Mouse (Mus musculus): ENCODE results near the gene Vac14.
A peak's percentile ranks its signal among the peaks of the same experiment; 100 is the strongest.

Vac14 gene

GRCm38 (mm10) chr8:110694226-110694625 is 75.8 kb downstream of the Vac14 start:
- DNase-seq, result no peak

- no peak for DNase-seq
Observed at GRCm38 (mm10) chr8:110694826-110695225, 76.4 kb downstream of the Vac14 start.

GRCm38 (mm10) chr8:110695431-110695830 is 77.0 kb downstream of the Vac14 start:
- DNase-seq, result no peak

GRCm38 (mm10) chr8:110696051-110696450 is 77.7 kb downstream of the Vac14 start:
- no peak for DNase-seq

GRCm38 (mm10) chr8:110697571-110697970 is 79.2 kb downstream of the Vac14 start:
- DNase-seq, result no peak

- no peak for DNase-seq
Observed at GRCm38 (mm10) chr8:110698098-110698497, 79.7 kb downstream of the Vac14 start.

- no peak for DNase-seq
Observed at GRCm38 (mm10) chr8:110699501-110699900, 81.1 kb downstream of the Vac14 start.

- no peak for DNase-seq
Observed at GRCm38 (mm10) chr8:110700561-110700960, 82.2 kb downstream of the Vac14 start.

GRCm38 (mm10) chr8:110702636-110703459 is 84.5 kb downstream of the Vac14 start:
- no peak for DNase-seq

GRCm38 (mm10) chr8:110703460-110704061 is 85.2 kb downstream of the Vac14 start:
- DNase-seq, result no peak

GRCm38 (mm10) chr8:110704103-110704502 is 85.7 kb downstream of the Vac14 start:
- no peak for DNase-seq

- DNase-seq, result no peak
Observed at GRCm38 (mm10) chr8:110705391-110706287, 87.3 kb downstream of the Vac14 start.

- DNase-seq, result no peak
Observed at GRCm38 (mm10) chr8:110706288-110706870, 88.0 kb downstream of the Vac14 start.

GRCm38 (mm10) chr8:110708429-110708828 is 90.0 kb downstream of the Vac14 start:
- no peak for DNase-seq

GRCm38 (mm10) chr8:110710593-110710992 is 92.2 kb downstream of the Vac14 start:
- no peak for DNase-seq

GRCm38 (mm10) chr8:110711271-110711934 is 93.0 kb downstream of the Vac14 start:
- peak; percentile 42 for DNase-seq

GRCm38 (mm10) chr8:110713073-110713472 is 94.7 kb downstream of the Vac14 start:
- DNase-seq, result no peak

- DNase-seq, result no peak
Observed at GRCm38 (mm10) chr8:110714827-110715519, 96.6 kb downstream of the Vac14 start.

- peak; percentile 33 for DNase-seq
Observed at GRCm38 (mm10) chr8:110716075-110716474, 97.7 kb downstream of the Vac14 start.

- no peak for DNase-seq
Observed at GRCm38 (mm10) chr8:110717131-110717530, 98.7 kb downstream of the Vac14 start.

GRCm38 (mm10) chr8:110718209-110718968 is 100.0 kb downstream of the Vac14 start:
- no peak for DNase-seq
